Mouse (Mus musculus): ENCODE measurements around the gene Fuz. TPM values are rescaled to one million over a fixed set of nuclear protein-coding genes. Genes with fewer than 3 reads are reported as not detected.

Gene Fuz
- polyA plus RNA-seq (2016; fragmentation: Nextera tagmentation; extraction: Ambion mirVana), result 17.7 and 19.1 TPM in 2 replicates

DNA sequence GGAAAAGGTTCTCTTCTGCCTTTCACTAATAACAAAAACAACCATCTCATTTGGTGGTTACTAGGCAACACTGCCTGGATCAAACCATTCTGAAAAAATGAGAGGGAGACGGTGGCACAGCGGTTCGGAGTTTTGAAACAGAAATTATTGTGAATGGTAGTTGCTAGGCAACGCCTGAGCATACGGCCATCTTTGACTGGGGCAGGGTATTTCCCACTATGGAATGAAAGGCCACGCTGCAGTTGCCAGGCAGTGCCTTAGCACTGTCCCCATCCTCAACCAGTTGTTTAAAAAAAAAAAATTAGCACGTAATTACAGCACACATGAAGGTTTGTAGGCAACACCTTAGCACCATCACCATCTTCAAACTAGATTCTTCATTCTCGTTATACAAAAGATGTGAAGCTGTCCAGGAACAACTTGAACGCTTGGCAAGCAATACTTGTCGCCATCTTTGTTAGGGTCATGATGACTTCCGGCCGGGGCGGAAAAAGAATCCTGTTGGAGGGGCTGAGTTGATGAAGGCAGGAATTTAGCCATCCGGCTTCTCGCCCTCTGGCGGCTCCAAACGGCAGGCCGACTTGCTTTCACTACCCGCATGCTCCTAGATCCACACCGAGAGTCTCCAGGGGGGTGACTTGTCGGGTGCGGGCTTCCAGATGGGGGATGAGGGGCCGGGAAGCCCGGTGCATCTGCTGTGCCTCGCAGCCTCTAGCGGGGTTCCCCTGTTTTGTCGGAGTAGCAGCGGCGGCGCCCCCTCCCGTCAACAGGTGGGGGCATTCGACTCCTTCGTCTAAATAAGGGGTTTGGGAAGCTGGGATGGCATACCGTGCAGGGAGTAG lies at the start of gene Fuz:
Fuz (plus strand) TSS at position 487 of the 842 bp plus-strand sequence.
- peaks cover 24% of the 10 kb centered on the region for H3K36me3 ChIP-seq
- peak; percentile 68 for ATAC-seq (ENCODE audit: low FRiP score, low read depth)
- peak within 1 kb of the TSS; percentile 83 for H3K4me2 ChIP-seq (replicated peaks)
- peak within 1 kb of the TSS; percentile 57; the same call in 1 of the 2 replicates for H3K27ac ChIP-seq
- peak within 1 kb of the TSS; percentile 64 for H3K9ac ChIP-seq
- H3K9me3 ChIP-seq, result no peaks in the 10 kb centered on the region
- H3K4me1 ChIP-seq, result peaks cover 51% of the 10 kb centered on the region
- peak within 1 kb of the TSS; percentile 57 for H3K4me3 ChIP-seq
- WGBS, result under 1% methylated on average over 34 of the region's 34 CpGs
- H3K27me3 ChIP-seq (replicated peaks), result no peaks in the 10 kb centered on the region

DNA sequence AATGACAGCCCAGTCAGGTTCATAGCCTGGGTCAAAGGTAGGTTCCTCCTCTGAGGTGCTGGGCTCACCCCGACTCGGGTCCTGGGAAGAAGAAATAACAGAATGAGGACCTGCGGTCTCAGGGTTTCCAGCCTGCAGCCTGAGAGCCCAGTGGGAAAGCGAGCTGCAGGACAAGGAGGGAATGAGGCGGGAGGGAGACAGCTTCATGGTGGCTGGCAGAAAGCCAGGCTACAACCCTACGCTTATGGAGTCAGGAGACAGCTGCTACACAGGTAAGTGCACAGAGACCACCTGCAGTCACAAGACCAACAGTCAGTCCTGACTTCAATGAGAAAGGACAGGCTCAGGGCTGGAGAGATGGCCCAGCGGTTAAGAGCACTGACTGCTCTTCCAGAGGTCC lies 49.1 kb upstream of the Fuz start:
- Histone ChIP-seq H3K9me3 (no peaks in the 10 kb centered on the region), H3K27ac (no peak overlapping the region), H3K27me3 (replicated peaks) (peaks cover 7% of the 10 kb centered on the region; the same call in 1 of the 2 replicates), H3K9ac (no peak overlapping the region), H3K4me3 (no peak overlapping the region), H3K4me2 (replicated peaks) (no peak overlapping the region), H3K4me1 (peaks cover 30% of the 10 kb centered on the region), H3K36me3 (peaks cover 52% of the 10 kb centered on the region)
- ATAC-seq (ENCODE audit: low FRiP score, low read depth), result no peak
- 93% methylated on average over 7 of the region's 7 CpGs for WGBS

- WGBS, result 82% methylated on average over 5 of the region's 5 CpGs
- Histone ChIP-seq H3K27me3 (replicated peaks) (no peaks in the 10 kb centered on the region), H3K9ac (peak overlapping the region; percentile 49), H3K36me3 (peaks cover 46% of the 10 kb centered on the region), H3K4me2 (replicated peaks) (peak overlapping the region; percentile 88), H3K4me1 (peaks cover 32% of the 10 kb centered on the region), H3K4me3 (peak overlapping the region; percentile 84), H3K9me3 (no peaks in the 10 kb centered on the region), H3K27ac (no peak overlapping the region)
- ATAC-seq (ENCODE audit: low FRiP score, low read depth), result no peak
Observed at GRCm38 (mm10) chr7:44847772-44848171, 48.1 kb upstream of the Fuz start.

- Histone ChIP-seq H3K9ac (peak within 1 kb of the TSS; percentile 83), H3K27me3 (replicated peaks) (no peaks in the 10 kb centered on the region), H3K27ac (peak within 1 kb of the TSS; percentile 81), H3K36me3 (peaks cover 41% of the 10 kb centered on the region), H3K9me3 (no peaks in the 10 kb centered on the region), H3K4me2 (replicated peaks) (peak within 1 kb of the TSS; percentile 88), H3K4me3 (peak within 1 kb of the TSS; percentile 84), H3K4me1 (peaks cover 42% of the 10 kb centered on the region)
- WGBS, result under 1% methylated on average over 54 of the region's 54 CpGs
- peak; percentile 82 for ATAC-seq (ENCODE audit: low FRiP score, low read depth)
Observed at GRCm38 (mm10) chr7:44848561-44849415, 47.1 kb upstream of the Fuz start, which contains the start of the genes Akt1s1 and Tbc1d17. TSS of gene Akt1s1 (plus strand) at chr7:44848991. TSS of gene Tbc1d17 (minus strand) at chr7:44849079.

DNA sequence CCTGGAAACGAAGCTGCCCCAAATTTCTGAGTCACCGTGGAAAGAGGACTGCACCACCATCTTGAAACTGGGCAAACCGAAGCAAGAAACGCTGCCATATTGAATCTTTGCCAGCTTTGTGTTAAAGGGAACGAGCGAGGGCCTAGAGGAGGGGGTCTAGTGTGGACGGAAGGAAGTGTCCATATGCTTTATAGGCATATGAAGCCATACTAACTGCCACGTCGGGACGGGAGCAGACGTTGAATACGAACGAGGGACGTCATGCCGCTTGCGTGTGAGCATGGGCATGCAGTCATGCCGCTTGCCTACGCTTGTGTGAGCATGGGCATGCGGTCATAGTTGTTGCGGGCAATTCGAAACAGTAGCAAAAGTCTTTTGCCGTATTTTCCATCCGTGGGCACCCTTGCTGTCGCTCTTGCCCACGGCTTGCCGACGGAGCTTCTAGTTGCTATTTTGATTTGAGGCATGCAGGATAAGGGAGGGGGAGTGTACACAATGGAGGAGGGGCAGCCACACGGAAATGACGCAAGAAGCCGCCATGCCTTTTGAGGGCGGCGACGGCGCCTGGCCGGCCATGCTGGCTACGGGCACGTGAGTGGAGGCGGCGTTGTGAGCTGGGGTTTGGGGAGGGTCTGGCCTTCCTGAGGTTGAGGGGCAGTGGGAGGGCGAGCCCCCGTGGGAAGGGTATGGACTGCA lies 46.3 kb upstream of the Fuz start:
- Histone ChIP-seq H3K4me2 (replicated peaks) (peak overlapping the region; percentile 88), H3K9me3 (no peaks in the 10 kb centered on the region), H3K9ac (peak overlapping the region; percentile 83), H3K36me3 (peaks cover 33% of the 10 kb centered on the region), H3K4me3 (peak overlapping the region; percentile 84), H3K27ac (peak overlapping the region; percentile 81), H3K27me3 (replicated peaks) (no peaks in the 10 kb centered on the region), H3K4me1 (peaks cover 49% of the 10 kb centered on the region)
- ATAC-seq (ENCODE audit: low FRiP score, low read depth), result peak; percentile 73
- under 1% methylated on average over 41 of the region's 41 CpGs for WGBS

GRCm38 (mm10) chr7:44850146-44850545 lies 45.7 kb upstream of the Fuz start:
- H3K36me3 ChIP-seq, result peaks cover 27% of the 10 kb centered on the region
- peak; percentile 41 for ATAC-seq (ENCODE audit: low FRiP score, low read depth)
- H3K27ac ChIP-seq, result peak overlapping the region; percentile 81; the same call in 1 of the 2 replicates
- no peaks in the 10 kb centered on the region for H3K9me3 ChIP-seq
- peak overlapping the region; percentile 84 for H3K4me3 ChIP-seq
- peak overlapping the region; percentile 83 for H3K9ac ChIP-seq
- H3K4me2 ChIP-seq (replicated peaks), result peak overlapping the region; percentile 88
- under 1% methylated on average over 33 of the region's 33 CpGs for WGBS
- no peaks in the 10 kb centered on the region for H3K27me3 ChIP-seq (replicated peaks)
- peaks cover 55% of the 10 kb centered on the region for H3K4me1 ChIP-seq

DNA sequence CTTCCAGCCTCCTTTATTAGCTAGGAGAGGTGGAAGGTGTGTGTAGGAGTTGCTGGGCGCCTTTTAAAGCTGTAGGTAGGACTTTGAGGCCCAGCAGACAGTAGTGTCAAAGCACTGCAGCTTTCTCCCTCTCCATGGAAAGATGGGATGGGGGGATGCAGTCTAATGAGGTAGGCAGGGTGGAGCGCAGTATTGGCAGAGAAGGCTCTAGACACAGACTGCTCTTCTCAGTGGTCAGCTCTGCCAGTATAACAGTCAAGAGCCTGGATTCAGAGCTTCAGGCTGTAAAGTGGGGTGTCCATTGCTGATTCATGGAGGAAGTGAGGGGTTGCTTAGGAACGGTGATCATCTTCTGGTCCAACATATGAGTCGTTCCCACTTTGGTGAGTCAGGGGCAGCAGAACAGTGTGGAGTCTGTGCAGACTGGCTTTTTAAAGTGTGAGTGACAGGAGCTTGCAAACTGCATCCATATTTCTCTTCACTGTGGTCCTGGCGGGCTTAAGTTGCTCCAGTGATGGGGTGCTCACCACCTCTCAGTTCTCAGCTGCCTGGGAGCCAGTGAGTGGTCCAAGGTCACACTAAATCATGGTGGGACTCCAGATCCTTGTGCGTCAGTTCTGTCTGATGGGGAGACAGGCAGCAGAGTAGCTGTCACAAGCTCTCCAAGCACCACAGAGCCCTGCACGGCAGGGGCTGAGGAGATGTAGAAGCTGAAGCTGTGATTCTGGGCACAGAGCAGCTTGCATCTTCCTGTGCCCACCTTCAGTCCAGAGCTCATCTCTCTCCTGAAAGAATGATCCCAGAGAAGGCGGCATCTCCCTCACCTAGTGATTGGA lies 44.9 kb upstream of the Fuz start:
- Histone ChIP-seq H3K4me2 (replicated peaks) (peak overlapping the region; percentile 88), H3K27me3 (replicated peaks) (no peaks in the 10 kb centered on the region), H3K9me3 (no peaks in the 10 kb centered on the region), H3K36me3 (peaks cover 19% of the 10 kb centered on the region), H3K4me1 (peaks cover 58% of the 10 kb centered on the region), H3K9ac (peak overlapping the region; percentile 83), H3K4me3 (peak overlapping the region; percentile 84), H3K27ac (no peak overlapping the region)
- 83% methylated on average over 8 of the region's 8 CpGs for WGBS
- no peak for ATAC-seq (ENCODE audit: low FRiP score, low read depth)

GRCm38 (mm10) chr7:44851625-44852234 lies 44.1 kb upstream of the Fuz start:
- H3K9me3 ChIP-seq, result no peaks in the 10 kb centered on the region
- 91% methylated on average over 12 of the region's 12 CpGs for WGBS
- peak overlapping the region; percentile 88; the same call in 1 of the 2 replicates for H3K4me2 ChIP-seq (replicated peaks)
- H3K36me3 ChIP-seq, result peaks cover 12% of the 10 kb centered on the region; the same call in 1 of the 2 replicates
- H3K4me3 ChIP-seq, result no peak overlapping the region
- no peaks in the 10 kb centered on the region for H3K27me3 ChIP-seq (replicated peaks)
- H3K27ac ChIP-seq, result no peak overlapping the region
- no peak overlapping the region for H3K9ac ChIP-seq
- ATAC-seq (ENCODE audit: low FRiP score, low read depth), result no peak
- H3K4me1 ChIP-seq, result peaks cover 64% of the 10 kb centered on the region

- Histone ChIP-seq H3K4me2 (replicated peaks) (no peak overlapping the region; the same call in 1 of the 2 replicates), H3K9me3 (no peaks in the 10 kb centered on the region), H3K9ac (no peak overlapping the region), H3K27ac (no peak overlapping the region), H3K4me3 (no peak overlapping the region), H3K4me1 (peaks cover 62% of the 10 kb centered on the region), H3K27me3 (replicated peaks) (no peaks in the 10 kb centered on the region), H3K36me3 (peaks cover 9% of the 10 kb centered on the region; the same call in 1 of the 2 replicates)
- no peak for ATAC-seq (ENCODE audit: low FRiP score, low read depth)
- WGBS, result 92% methylated on average over 36 of the region's 36 CpGs
Observed at GRCm38 (mm10) chr7:44852259-44853027, 43.4 kb upstream of the Fuz start.

- ATAC-seq (ENCODE audit: low FRiP score, low read depth), result no peak
- H3K4me1 ChIP-seq, result peaks cover 61% of the 10 kb centered on the region
- no peak overlapping the region for H3K4me3 ChIP-seq
Observed at GRCm38 (mm10) chr7:44853065-44853464, 42.8 kb upstream of the Fuz start.

More at GRCm38 (mm10) chr7:44853065-44853464, 42.8 kb upstream of the Fuz start:
- H3K4me2 ChIP-seq (replicated peaks), result peak overlapping the region; percentile 87; the same call in 1 of the 2 replicates
- H3K27me3 ChIP-seq (replicated peaks), result no peaks in the 10 kb centered on the region
- H3K9ac ChIP-seq, result no peak overlapping the region
- no peak overlapping the region for H3K27ac ChIP-seq
- 91% methylated on average over 2 of the region's 2 CpGs for WGBS
- H3K9me3 ChIP-seq, result no peaks in the 10 kb centered on the region
- peaks cover 9% of the 10 kb centered on the region; the same call in 1 of the 2 replicates for H3K36me3 ChIP-seq
